Mouse (Mus musculus) hindbrain, embryonic 11.5 days (tissue): ENCODE results near the gene Swap70. TPM values are rescaled to one million over a fixed set of nuclear protein-coding genes. Genes with fewer than 3 reads are reported as not detected.
"Not testable (repeated sequence)": the region's sequence is repeated elsewhere in the genome, so short reads cannot be mapped to it uniquely, and the experiment has no call there.

Source experiments
- ATAC-seq: fragments of 200-750 bp; cut with Nextera tagmentation; 2 replicates; pipeline ENCODE4 v1.8.0; 2017; ENCODE audit warnings: mild to moderate bottlenecking, moderate TSS enrichment, moderate library complexity; ENCODE audit not compliant: low FRiP score
- DNase-seq: peaks from one replicate; pipeline ENCODE4 v3.0.0-alpha.2; 2015; ENCODE audit warnings: low spot score
- H3K27ac ChIP-seq: fragments of 300-500 bp; sonication (generic); 2 replicates; pipeline ENCODE4 v1.5.1; 2014; ENCODE audit warnings: mild to moderate bottlenecking, low read depth, low read length
- H3K27me3 ChIP-seq: fragments of 300-500 bp; sonication (generic); 2 replicates; pipeline ENCODE4 v1.6.1; 2014; ENCODE audit warnings: mild to moderate bottlenecking, low read length, moderate library complexity, mixed read lengths; ENCODE audit not compliant: control insufficient read depth, insufficient read depth
- H3K36me3 ChIP-seq: fragments of 300-500 bp; sonication (generic); 2 replicates; pipeline ENCODE4 v1.6.1; 2014; ENCODE audit warnings: mild to moderate bottlenecking, low read length, moderate library complexity, mixed read lengths; ENCODE audit not compliant: control insufficient read depth, insufficient read depth
- H3K4me1 ChIP-seq: fragments of 300-500 bp; sonication (generic); replicated peaks from 2 replicates; pipeline ENCODE4 v1.6.1; 2014; ENCODE audit warnings: low read length, mixed read lengths; ENCODE audit not compliant: control insufficient read depth, insufficient read depth
- H3K4me2 ChIP-seq: fragments of 300-500 bp; sonication (generic); replicated peaks from 2 replicates; pipeline ENCODE4 v1.6.1; 2014; ENCODE audit warnings: mild to moderate bottlenecking, low read depth, low read length
- H3K4me3 ChIP-seq: fragments of 300-500 bp; sonication (generic); 2 replicates; pipeline ENCODE4 v1.5.1; 2014; ENCODE audit warnings: low read depth, low read length
- H3K9ac ChIP-seq: fragments of 300-500 bp; sonication (generic); 2 replicates; pipeline ENCODE4 v1.6.1; 2014; ENCODE audit warnings: low read depth, low read length
- H3K9me3 ChIP-seq: fragments of 300-500 bp; sonication (generic); 2 replicates; pipeline ENCODE4 v1.6.1; 2016; ENCODE audit warnings: low read length; ENCODE audit not compliant: control insufficient read depth
- WGBS: fragments of 180-500 bp; shearing (Covaris S2); extraction: QIAGEN DNeasy Blood & Tissue Kit; methylation state at CpG from one replicate; pipeline ENCODE4 v1.1.7; 2014; 5-methylcytosine and 5-hydroxymethylcytosine counted together
- polyA plus RNA-seq: library from polyadenylated mRNA; unstranded; fragments of >200 nt; fragmentation: Nextera tagmentation; extraction: Ambion mirVana; gene quantifications from 2 replicates; pipeline ENCODE4 v1.2.1, GENCODE M21; 2014

Swap70 gene
- polyA plus RNA-seq, 1 experiment from 2014 or later, result 15.6 TPM

DNA sequence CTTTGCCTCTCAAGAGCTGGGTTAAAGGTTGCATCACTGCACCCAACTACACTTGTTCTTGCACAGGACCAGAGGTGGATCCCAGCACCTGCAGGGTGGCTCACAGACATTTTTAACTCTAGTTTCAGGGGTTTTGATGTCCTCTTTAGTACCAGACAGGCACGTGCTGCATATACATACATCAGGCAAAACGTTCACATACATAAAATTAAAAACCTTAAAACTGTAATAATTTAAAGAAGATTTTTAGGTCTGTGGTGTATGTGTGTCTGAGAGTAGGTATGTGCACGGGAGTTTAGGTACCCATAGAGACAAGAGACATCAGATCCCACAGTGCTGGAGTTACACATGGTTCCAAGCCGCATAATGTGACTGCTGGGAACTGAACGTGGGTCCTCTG, 5.0 kb downstream of the Swap70 start:
- Histone ChIP-seq H3K27ac (no peak overlapping the region), H3K9me3 (no peaks in the 10 kb centered on the region), H3K4me1 (no peaks in the 10 kb centered on the region), H3K4me2 (no peak overlapping the region), H3K27me3 (no peaks in the 10 kb centered on the region), H3K36me3 (peaks cover 3% of the 10 kb centered on the region; the same call in 1 of the 2 replicates), H3K4me3 (no peak overlapping the region), H3K9ac (no peak overlapping the region)
- DNase-seq (no peak), ATAC-seq (no peak)
- WGBS, result 96% methylated on average over 5 of the region's 5 CpGs

GRCm38 (mm10) chr7:110229967-110230366, 8.5 kb downstream of the Swap70 start:
- no peak for ATAC-seq
- H3K9me3 ChIP-seq, result no peaks in the 10 kb centered on the region
- WGBS, result 88% methylated on average over 6 of the region's 6 CpGs
- H3K4me3 ChIP-seq, result no peak overlapping the region
- H3K27ac ChIP-seq, result no peak overlapping the region
- DNase-seq, result no peak
- no peaks in the 10 kb centered on the region for H3K27me3 ChIP-seq
- H3K9ac ChIP-seq, result no peak overlapping the region
- no peaks in the 10 kb centered on the region for H3K4me1 ChIP-seq
- H3K4me2 ChIP-seq, result no peak overlapping the region
- peaks cover 3% of the 10 kb centered on the region; the same call in 1 of the 2 replicates for H3K36me3 ChIP-seq

GRCm38 (mm10) chr7:110231127-110231526, 9.6 kb downstream of the Swap70 start:
- H3K27me3 ChIP-seq, H3K4me3 ChIP-seq, H3K4me1 ChIP-seq, H3K27ac ChIP-seq, H3K36me3 ChIP-seq, H3K9ac ChIP-seq, H3K4me2 ChIP-seq, H3K9me3 ChIP-seq, DNase-seq, ATAC-seq: not testable (repeated sequence)
- WGBS, result 97% methylated on average over 8 of the region's 10 CpGs

GRCm38 (mm10) chr7:110236085-110236484, 14.6 kb downstream of the Swap70 start:
- Histone ChIP-seq H3K9ac (no peak overlapping the region), H3K4me3 (no peak overlapping the region), H3K27ac (no peak overlapping the region), H3K36me3 (no peaks in the 10 kb centered on the region), H3K9me3 (no peaks in the 10 kb centered on the region), H3K27me3 (no peaks in the 10 kb centered on the region), H3K4me2 (no peak overlapping the region), H3K4me1 (no peaks in the 10 kb centered on the region)
- no peak for DNase-seq
- WGBS, result 91% methylated on average over 4 of the region's 4 CpGs
- no peak for ATAC-seq

- no peaks in the 10 kb centered on the region for H3K4me1 ChIP-seq
- DNase-seq (no peak), ATAC-seq (no peak)
- 65% methylated on average over 3 of the region's 3 CpGs for WGBS
- no peaks in the 10 kb centered on the region for H3K36me3 ChIP-seq
- no peak overlapping the region for H3K27ac ChIP-seq
- no peaks in the 10 kb centered on the region for H3K9me3 ChIP-seq
- no peak overlapping the region for H3K4me3 ChIP-seq
- H3K4me2 ChIP-seq, result no peak overlapping the region
- H3K9ac ChIP-seq, result no peak overlapping the region
- H3K27me3 ChIP-seq, result no peaks in the 10 kb centered on the region
Measured at GRCm38 (mm10) chr7:110237451-110237836, 15.9 kb downstream of the Swap70 start.

- no peak overlapping the region for H3K27ac ChIP-seq
- no peak overlapping the region for H3K9ac ChIP-seq
- WGBS, result 56% methylated on average over 2 of the region's 2 CpGs
- no peak overlapping the region for H3K4me3 ChIP-seq
- no peaks in the 10 kb centered on the region for H3K27me3 ChIP-seq
- no peaks in the 10 kb centered on the region for H3K36me3 ChIP-seq
- H3K4me1 ChIP-seq, result no peaks in the 10 kb centered on the region
- ATAC-seq (no peak), DNase-seq (no peak)
- no peaks in the 10 kb centered on the region for H3K9me3 ChIP-seq
- H3K4me2 ChIP-seq, result no peak overlapping the region
Measured at GRCm38 (mm10) chr7:110237837-110238451, 16.4 kb downstream of the Swap70 start.

GRCm38 (mm10) chr7:110239590-110239989, 18.1 kb downstream of the Swap70 start:
- H3K36me3 ChIP-seq, result no peaks in the 10 kb centered on the region
- no peaks in the 10 kb centered on the region for H3K27me3 ChIP-seq
- H3K9ac ChIP-seq, result no peak overlapping the region
- no peak overlapping the region for H3K4me2 ChIP-seq
- no peak for DNase-seq
- no peak for ATAC-seq
- no peaks in the 10 kb centered on the region for H3K9me3 ChIP-seq
- no peaks in the 10 kb centered on the region for H3K4me1 ChIP-seq
- WGBS, result 75% methylated on average over 4 of the region's 4 CpGs
- H3K4me3 ChIP-seq, result no peak overlapping the region
- H3K27ac ChIP-seq, result no peak overlapping the region

- no peaks in the 10 kb centered on the region for H3K9me3 ChIP-seq
- H3K4me1 ChIP-seq, result no peaks in the 10 kb centered on the region
- H3K4me2 ChIP-seq, result no peak overlapping the region
- H3K36me3 ChIP-seq, result no peaks in the 10 kb centered on the region
- no peak overlapping the region for H3K9ac ChIP-seq
- no peak overlapping the region for H3K27ac ChIP-seq
- no peaks in the 10 kb centered on the region for H3K27me3 ChIP-seq
- DNase-seq (no peak), ATAC-seq (no peak)
- no peak overlapping the region for H3K4me3 ChIP-seq
- 82% methylated on average over 9 of the region's 9 CpGs for WGBS
Measured at GRCm38 (mm10) chr7:110241472-110242289, 20.2 kb downstream of the Swap70 start.

DNA sequence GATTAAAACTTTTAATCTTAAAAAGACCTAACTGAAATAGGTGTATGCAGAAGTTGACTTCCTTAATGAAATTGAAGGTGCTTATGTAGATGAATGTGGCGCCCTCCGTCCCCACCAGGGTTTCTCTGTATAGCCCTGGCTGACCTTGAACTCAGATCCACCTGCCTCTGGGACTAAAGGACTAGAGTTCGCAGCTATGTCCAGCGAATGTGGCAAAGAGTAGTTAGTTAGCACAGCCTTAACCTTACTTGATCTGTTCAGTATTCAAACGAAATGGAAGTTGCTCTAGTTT, 20.7 kb downstream of the Swap70 start:
- ATAC-seq (no peak), DNase-seq (no peak)
- Histone ChIP-seq H3K4me3 (no peak overlapping the region), H3K4me1 (no peaks in the 10 kb centered on the region), H3K9ac (no peak overlapping the region), H3K27ac (no peak overlapping the region), H3K27me3 (no peaks in the 10 kb centered on the region), H3K9me3 (no peaks in the 10 kb centered on the region), H3K36me3 (no peaks in the 10 kb centered on the region), H3K4me2 (no peak overlapping the region)
- 90% methylated on average over 5 of the region's 5 CpGs for WGBS
